In the genomic region with DNA sequence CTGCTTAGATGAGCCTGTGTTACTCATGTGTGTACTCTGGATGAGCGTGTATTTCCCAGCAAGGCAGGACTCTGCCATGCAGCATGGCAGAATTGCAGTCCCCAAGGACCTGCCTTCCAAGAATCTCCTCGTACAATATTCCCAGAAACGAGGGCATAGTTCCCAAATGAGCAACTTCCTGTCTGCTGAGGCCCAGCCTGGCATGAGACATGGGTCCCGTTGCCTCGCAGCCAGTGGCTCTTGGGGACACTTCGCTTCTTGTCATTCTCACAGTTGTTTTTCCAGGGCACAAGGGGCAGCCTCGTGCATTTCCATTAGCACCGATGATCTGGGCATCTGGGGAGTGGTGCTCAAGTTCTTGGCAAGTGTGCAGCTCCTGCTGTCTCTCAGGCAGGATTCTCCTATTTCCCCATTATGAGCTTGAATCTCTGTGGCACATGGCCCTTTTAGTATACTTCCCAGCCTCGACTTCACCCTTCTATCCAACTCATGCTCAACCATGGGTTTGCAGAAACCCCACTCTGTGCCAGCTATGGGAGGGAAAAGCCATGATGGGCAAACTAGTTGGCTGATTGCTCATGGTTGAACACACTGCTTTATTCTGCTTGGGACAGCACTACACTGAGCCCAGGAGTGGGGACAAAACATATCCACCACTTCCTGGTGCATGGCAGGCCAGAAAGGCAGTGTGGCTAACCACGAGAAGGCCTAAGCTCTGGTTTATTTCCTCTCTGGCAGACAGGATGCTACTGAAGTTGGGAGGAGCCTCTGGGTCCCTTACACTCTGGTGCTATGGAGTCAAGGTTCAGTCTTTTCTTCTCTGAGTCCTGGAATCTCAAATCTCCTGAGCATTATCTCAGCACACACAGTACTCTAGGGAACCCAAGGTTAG, we compare ENCODE assay signal across 11 mouse cellular contexts. TPM values are rescaled to one million over a fixed set of nuclear protein-coding genes. Genes with fewer than 3 reads are reported as not detected.
DNase-seq lines count a peak whose midpoint lies in the region.
"Had no signal": no experiment of that assay in that cellular context is flagged by ENCODE, and none has a peak within 500 bp of the region (broad histone marks: within the 10 kb centered on the region; RNA-seq: fewer than 3 reads in every experiment).

No protein-coding gene starts in this region.

- peak; percentile 13 for DNase-seq in heart, postnatal 4 days
- no peak for DNase-seq in heart, adult 11 months
- DNase-seq in 3T3-L1 (ENCODE audit: low read depth, low spot score): peak; percentile 72
- DNase-seq in Muller cell, postnatal 12 days (ENCODE audit: inconsistent ontology term): peak; percentile 54
- peak; percentile 73 for DNase-seq in induced T-regulatory cell, adult 2 months (ENCODE audit: low read depth)
- no peak for DNase-seq in gastrocnemius, adult 8-10 months (ENCODE audit: low spot score in 2 of 2)
- no peak for DNase-seq in ovary, adult 18-20 months (ENCODE audit: low spot score)
- DNase-seq: kidney, adult 11 months; liver, embryonic 13.5 days; lung, postnatal 36 days had no signal

RNA-seq across cellular contexts. Expression of gene Galnt9, which starts 38.7 kb away (rescaled TPM):
- not detected for total RNA-seq in heart, postnatal 4 days (2021)
- not detected for total RNA-seq in gastrocnemius, adult 8-10 months (2022)
- total RNA-seq: heart, postnatal 25 days had no signal

Comparison
In these comparisons a context has a peak if more than half of its experiments do, and no peak if none do; other contexts are left out.
1. DNase-seq: peak in heart, postnatal 4 days (single experiment), 3T3-L1 (single experiment), Muller cell, postnatal 12 days (single experiment) and induced T-regulatory cell, adult 2 months (single experiment); none in heart, adult 11 months (single experiment), gastrocnemius, adult 8-10 months (0 of 2) and ovary, adult 18-20 months (single experiment).